ENCODE assay signal across 10 mouse cellular contexts in the genomic region with DNA sequence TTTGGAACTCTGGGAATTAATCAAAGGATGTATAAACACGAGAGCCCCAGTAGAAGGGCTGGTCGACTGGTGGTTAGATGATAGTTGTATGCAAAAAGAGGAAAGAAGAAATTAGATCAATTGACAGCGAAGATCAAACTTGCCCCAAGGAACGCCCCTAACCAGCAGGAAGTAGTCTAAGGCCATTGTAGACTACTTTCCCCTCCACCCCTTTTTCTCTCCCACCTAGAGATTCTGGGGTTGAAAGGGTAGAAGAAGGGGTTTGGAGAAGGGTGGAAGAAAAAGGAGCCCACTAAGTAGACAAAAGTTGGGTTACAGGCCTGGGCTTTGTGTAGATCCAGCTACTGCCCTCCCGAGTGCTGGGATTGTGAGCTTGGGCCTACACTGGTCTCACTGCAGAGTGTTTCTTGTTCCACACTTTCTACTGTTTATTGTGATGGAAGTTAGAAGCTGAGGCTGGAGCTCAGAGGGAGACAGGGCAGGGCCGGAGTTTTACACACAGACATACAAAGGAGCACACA.
DNase-seq lines count a peak whose midpoint lies in the region; ATAC-seq and TF ChIP-seq lines count a peak whose summit lies in the region.
"Had no signal": no experiment of that assay in that cellular context is flagged by ENCODE, and none has a peak within 500 bp of the region (broad histone marks: within the 10 kb centered on the region; RNA-seq: fewer than 3 reads in every experiment).

No protein-coding gene starts in this region.

- peaks cover 21% of the 10 kb centered on the region for H3K4me1 ChIP-seq in heart, embryonic 12.5 days (replicated peaks)
- peaks cover 14% of the 10 kb centered on the region; the same call in 1 of the 2 replicates for H3K4me1 ChIP-seq in lung, embryonic 14.5 days (ENCODE audit: insufficient read depth)
- peaks cover 7% of the 10 kb centered on the region; the same call in 1 of the 2 replicates for H3K4me1 ChIP-seq in lung, adult 2 months (ENCODE audit: control insufficient read depth, insufficient read depth, low read length)

- intact Hi-C loops in gastrocnemius, postnatal 36 days (cut with DNase I), result no loop called here

- H3K4me2 ChIP-seq in heart, embryonic 12.5 days, result peak overlapping the region; percentile 75; the same call in 1 of the 2 replicates
- no peak overlapping the region for H3K4me2 ChIP-seq in lung, embryonic 14.5 days

- no peak overlapping the region for H3K4me3 ChIP-seq in heart, embryonic 12.5 days
- no peak overlapping the region for H3K4me3 ChIP-seq in lung, embryonic 14.5 days (ENCODE audit: low read depth, low read length)
- no peak overlapping the region for H3K4me3 ChIP-seq in lung, adult 2 months (replicated peaks; ENCODE audit: extremely low read depth, low read depth, low read length)
- H3K4me3 ChIP-seq: hindbrain, embryonic 15.5 days; neural tube, embryonic 15.5 days had no signal

- H3K36me3 ChIP-seq in heart, embryonic 12.5 days, result no peaks in the 10 kb centered on the region
- H3K36me3 ChIP-seq in lung, embryonic 14.5 days (ENCODE audit: insufficient read depth), result no peaks in the 10 kb centered on the region
- H3K36me3 ChIP-seq: hindbrain, embryonic 15.5 days; neural tube, embryonic 15.5 days had no signal

- no peak for ATAC-seq in heart, embryonic 12.5 days (ENCODE audit: insufficient number of reproducible peaks, low FRiP score)
- ATAC-seq in lung, embryonic 14.5 days (ENCODE audit: insufficient read depth), result no peak; the same call in 1 of the 2 replicates
- ATAC-seq in activated CD4-positive, CD25-positive, alpha-beta regulatory T cell, adult 4 months, result peak; percentile 50

- no peak overlapping the region for H3K27ac ChIP-seq in heart, embryonic 12.5 days (ENCODE audit: poor library complexity, severe bottlenecking)
- H3K27ac ChIP-seq in lung, embryonic 14.5 days (ENCODE audit: low read depth), result peak overlapping the region; percentile 9; the same call in 1 of the 2 replicates
- H3K27ac ChIP-seq: hindbrain, embryonic 15.5 days; neural tube, embryonic 15.5 days had no signal

- WGBS in heart, embryonic 12.5 days, result 62% methylated on average over 6 of the region's 6 CpGs
- WGBS in lung, embryonic 14.5 days, result 49% methylated on average over 6 of the region's 6 CpGs
- 61% methylated on average over 6 of the region's 6 CpGs for WGBS in lung, adult 2 months

- TF ChIP-seq CTCF in lung, embryonic 14.5 days (IDR thresholded peaks at IDR 0.05; ENCODE audit: low read depth), result no peak
- TF ChIP-seq CTCF in lung, adult 2 months (IDR thresholded peaks at IDR 0.05; ENCODE audit: insufficient read depth, low read length), result no peak

- no peak for DNase-seq in heart, adult 8-10 months (ENCODE audit: low spot score)
- no peak for DNase-seq in lung, embryonic 14.5 days
- DNase-seq in lung, adult 2 months, result no peak
- peak; percentile 84 for DNase-seq in naive thymus-derived CD4-positive, alpha-beta T cell, adult 2 months (ENCODE audit: low read depth)
- DNase-seq in spleen, adult 18-20 months, result no peak
- DNase-seq in gastrocnemius, postnatal 36 days, result no peak

- no peaks in the 10 kb centered on the region for H3K9me3 ChIP-seq in heart, embryonic 12.5 days (replicated peaks)
- no peaks in the 10 kb centered on the region for H3K9me3 ChIP-seq in lung, embryonic 14.5 days (ENCODE audit: low read depth, low read length)
- H3K9me3 ChIP-seq: hindbrain, embryonic 15.5 days; neural tube, embryonic 15.5 days had no signal

- H3K27me3 ChIP-seq in heart, embryonic 12.5 days (replicated peaks), result 0 out of 2 replicates have a peak, but pooled peaks cover 3% of the 10 kb centered on the region
- no peaks in the 10 kb centered on the region for H3K27me3 ChIP-seq in lung, embryonic 14.5 days (ENCODE audit: insufficient read depth, low read length)
- H3K27me3 ChIP-seq: hindbrain, embryonic 15.5 days; neural tube, embryonic 15.5 days had no signal

- no peak overlapping the region for H3K9ac ChIP-seq in heart, embryonic 12.5 days
- no peak overlapping the region for H3K9ac ChIP-seq in lung, embryonic 14.5 days
- H3K9ac ChIP-seq: hindbrain, embryonic 15.5 days; neural tube, embryonic 15.5 days had no signal

- no peak for TF ChIP-seq POLR2A in lung, adult 2 months (IDR thresholded peaks at IDR 0.05; ENCODE audit: borderline replicate concordance, extremely low read depth, low read depth, low read length)
